Mouse (Mus musculus) forebrain, postnatal 0 days (tissue): ENCODE data around the gene Kbtbd6. TPM values are rescaled to one million over a fixed set of nuclear protein-coding genes. Genes with fewer than 3 reads are reported as not detected.

ENCODE experiments used
- ATAC-seq: fragments of 200-750 bp; cut with Nextera tagmentation; 2 replicates; pipeline ENCODE4 v1.8.0; 2017; ENCODE audit warnings: mild to moderate bottlenecking, moderate library complexity
- DNase-seq: peaks from one replicate; pipeline ENCODE4 v3.0.0-alpha.2; 2015
- H3K27ac ChIP-seq: fragments of 300-500 bp; sonication (generic); 2 replicates; pipeline ENCODE4 v1.5.1; 2014; ENCODE audit warnings: low read depth, mild to moderate bottlenecking, antibody characterized with exemption, low read length, moderate library complexity, mixed read lengths
- H3K27me3 ChIP-seq: fragments of 300-500 bp; sonication (generic); 2 replicates; pipeline ENCODE4 v1.6.1; 2014; ENCODE audit warnings: mild to moderate bottlenecking, low read length, mixed read lengths; ENCODE audit not compliant: insufficient read depth
- H3K36me3 ChIP-seq: fragments of 300-500 bp; sonication (generic); 2 replicates; pipeline ENCODE4 v1.6.1; 2014; ENCODE audit warnings: mild to moderate bottlenecking, moderate library complexity; ENCODE audit not compliant: insufficient read depth
- H3K4me1 ChIP-seq: fragments of 300-500 bp; sonication (generic); 2 replicates; pipeline ENCODE4 v1.6.1; 2014; ENCODE audit warnings: antibody characterized with exemption; ENCODE audit not compliant: insufficient read depth
- H3K4me2 ChIP-seq: fragments of 300-500 bp; sonication (generic); 2 replicates; pipeline ENCODE4 v1.6.1; 2014; ENCODE audit warnings: low read depth, mild to moderate bottlenecking, moderate library complexity
- H3K4me3 ChIP-seq: fragments of 300-500 bp; sonication (generic); 2 replicates; pipeline ENCODE4 v1.5.1; 2014; ENCODE audit warnings: low read depth, low read length, mixed read lengths
- H3K9ac ChIP-seq: fragments of 300-500 bp; sonication (generic); 2 replicates; pipeline ENCODE4 v1.6.1; 2014; ENCODE audit warnings: mild to moderate bottlenecking
- H3K9me3 ChIP-seq: fragments of 300-500 bp; sonication (generic); 2 replicates; pipeline ENCODE4 v1.6.1; 2016; ENCODE audit warnings: low read length
- CTCF ChIP-seq: sonication (generic); IDR thresholded peaks from 2 replicates; pipeline ENCODE4 v1.5.1; 2016; ENCODE audit warnings: antibody characterized with exemption, control low read depth, low read depth
- WGBS: fragments of 180-500 bp; shearing (Covaris S2); extraction: QIAGEN DNeasy Blood & Tissue Kit; methylation state at CpG from one replicate; pipeline ENCODE4 v1.1.7; 2014; 5-methylcytosine and 5-hydroxymethylcytosine counted together
- polyA plus RNA-seq: library from polyadenylated mRNA; unstranded; fragments of >200 nt; fragmentation: Nextera tagmentation; extraction: Ambion mirVana; gene quantifications from 2 replicates; pipeline ENCODE4 v1.2.1, GENCODE M21; 2015
- total RNA-seq: library from RNA; depleted of rRNA; stranded (reverse); fragments of >200 nt; gene quantifications from 2 replicates; pipeline ENCODE4 v1.2.3, GENCODE M21; 2014

The Kbtbd6 gene
- total and polyA plus RNA-seq, 2 experiments from 2014 or later, result 1.2 to 3.7 TPM

- DNase-seq (peak; percentile 66), ATAC-seq (no peak)
- WGBS, result 2% methylated on average over 11 of the region's 11 CpGs
Observed at GRCm38 (mm10) chr14:79482251-79482661, 30.6 kb downstream of the Kbtbd6 start.

GRCm38 (mm10) chr14:79482747-79483355 is 31.2 kb downstream of the Kbtbd6 start:
- Histone ChIP-seq H3K36me3 (no peaks in the 10 kb centered on the region), H3K4me2 (peak overlapping the region; percentile 55), H3K27ac (peak overlapping the region; percentile 98), H3K9ac (peak overlapping the region; percentile 98; the same call in 1 of the 2 replicates), H3K4me1 (peaks cover 15% of the 10 kb centered on the region), H3K27me3 (no peaks in the 10 kb centered on the region), H3K9me3 (no peaks in the 10 kb centered on the region), H3K4me3 (peak overlapping the region; percentile 96)
- WGBS, result 28% methylated on average over 15 of the region's 15 CpGs
- DNase-seq, result no peak
- TF ChIP-seq CTCF, result no peak
- no peak for ATAC-seq

More at GRCm38 (mm10) chr14:79482251-79482661, 30.6 kb downstream of the Kbtbd6 start:
- Histone ChIP-seq H3K9ac (peak overlapping the region; percentile 98), H3K9me3 (no peaks in the 10 kb centered on the region), H3K27ac (peak overlapping the region; percentile 98), H3K4me1 (peaks cover 15% of the 10 kb centered on the region), H3K4me2 (peak overlapping the region; percentile 55), H3K4me3 (peak overlapping the region; percentile 96), H3K36me3 (no peaks in the 10 kb centered on the region), H3K27me3 (no peaks in the 10 kb centered on the region)
- no peak for TF ChIP-seq CTCF

- 85% methylated on average over 8 of the region's 8 CpGs for WGBS
- Histone ChIP-seq H3K4me1 (peaks cover 15% of the 10 kb centered on the region), H3K36me3 (no peaks in the 10 kb centered on the region), H3K4me2 (no peak overlapping the region), H3K4me3 (no peak overlapping the region), H3K27me3 (no peaks in the 10 kb centered on the region), H3K9me3 (no peaks in the 10 kb centered on the region), H3K27ac (no peak overlapping the region), H3K9ac (no peak overlapping the region)
- DNase-seq, result no peak
- TF ChIP-seq CTCF, result no peak
- no peak for ATAC-seq
Observed at GRCm38 (mm10) chr14:79483611-79484120, 32.0 kb downstream of the Kbtbd6 start.

- TF ChIP-seq CTCF, result no peak
- Histone ChIP-seq H3K4me1 (peaks cover 9% of the 10 kb centered on the region), H3K27me3 (no peaks in the 10 kb centered on the region), H3K4me3 (no peak overlapping the region), H3K36me3 (no peaks in the 10 kb centered on the region), H3K9ac (no peak overlapping the region), H3K27ac (no peak overlapping the region), H3K4me2 (peak overlapping the region; percentile 51; the same call in 1 of the 2 replicates), H3K9me3 (no peaks in the 10 kb centered on the region)
- 28% methylated on average over 8 of the region's 8 CpGs for WGBS
- DNase-seq, result no peak
- ATAC-seq, result no peak
Observed at GRCm38 (mm10) chr14:79486617-79486992, 35.0 kb downstream of the Kbtbd6 start.

GRCm38 (mm10) chr14:79486993-79487731 is 35.5 kb downstream of the Kbtbd6 start:
- 10% methylated on average over 19 of the region's 19 CpGs for WGBS
- peak; percentile 61 for DNase-seq
- peak overlapping the region; percentile 17; the same call in 1 of the 2 replicates for H3K27ac ChIP-seq

GRCm38 (mm10) chr14:79488531-79488930 is 36.9 kb downstream of the Kbtbd6 start:
- H3K4me3 ChIP-seq, result no peak overlapping the region
- no peak for ATAC-seq
- H3K27ac ChIP-seq, result no peak overlapping the region
- no peaks in the 10 kb centered on the region for H3K9me3 ChIP-seq
- H3K9ac ChIP-seq, result no peak overlapping the region
- 93% methylated on average over 9 of the region's 9 CpGs for WGBS
- H3K27me3 ChIP-seq, result no peaks in the 10 kb centered on the region
- DNase-seq, result no peak
- H3K36me3 ChIP-seq, result no peaks in the 10 kb centered on the region
- H3K4me1 ChIP-seq, result peaks cover under 1% of the 10 kb centered on the region
- TF ChIP-seq CTCF, result no peak
- H3K4me2 ChIP-seq, result no peak overlapping the region

More at GRCm38 (mm10) chr14:79486993-79487731, 35.5 kb downstream of the Kbtbd6 start:
- Histone ChIP-seq H3K4me1 (peaks cover 9% of the 10 kb centered on the region), H3K4me2 (peak overlapping the region; percentile 51), H3K9ac (peak overlapping the region; percentile 37; the same call in 1 of the 2 replicates), H3K36me3 (no peaks in the 10 kb centered on the region), H3K4me3 (peak overlapping the region; percentile 35), H3K27me3 (no peaks in the 10 kb centered on the region), H3K9me3 (no peaks in the 10 kb centered on the region)
- TF ChIP-seq CTCF, result peak; percentile 56
- peak; percentile 79 for ATAC-seq

- Histone ChIP-seq H3K27ac (no peak overlapping the region), H3K36me3 (no peaks in the 10 kb centered on the region), H3K4me2 (no peak overlapping the region), H3K4me3 (no peak overlapping the region), H3K27me3 (no peaks in the 10 kb centered on the region), H3K9me3 (no peaks in the 10 kb centered on the region), H3K9ac (no peak overlapping the region), H3K4me1 (no peaks in the 10 kb centered on the region; the same call in 1 of the 2 replicates)
- DNase-seq (no peak), ATAC-seq (no peak)
- 87% methylated on average over 12 of the region's 12 CpGs for WGBS
- no peak for TF ChIP-seq CTCF
Observed at GRCm38 (mm10) chr14:79489150-79489549, 37.5 kb downstream of the Kbtbd6 start.
